Mouse (Mus musculus) lung, embryonic 16.5 days (tissue): ENCODE measurements around the gene Kcnn3. TPM values are rescaled to one million over a fixed set of nuclear protein-coding genes. Genes with fewer than 3 reads are reported as not detected.
A peak's percentile ranks its signal among the peaks of the same experiment; 100 is the strongest.

Source experiments
- ATAC-seq: fragments of 200-750 bp; cut with Nextera tagmentation; 2 replicates; pipeline ENCODE4 v1.8.0; 2017; ENCODE audit warnings: low read depth, mild to moderate bottlenecking, moderate library complexity
- H3K27ac ChIP-seq: fragments of 300-500 bp; sonication (generic); 2 replicates; pipeline ENCODE4 v1.5.1; 2014; ENCODE audit warnings: mild to moderate bottlenecking, control low read depth, low read length
- H3K27me3 ChIP-seq: fragments of 300-500 bp; sonication (generic); 2 replicates; pipeline ENCODE4 v1.6.1; 2014; ENCODE audit warnings: low read depth, low read length, mixed read lengths; ENCODE audit not compliant: control insufficient read depth, insufficient read depth
- H3K36me3 ChIP-seq: fragments of 300-500 bp; sonication (generic); 2 replicates; pipeline ENCODE4 v1.6.1; 2014; ENCODE audit warnings: low read length; ENCODE audit not compliant: control insufficient read depth, insufficient read depth
- H3K4me1 ChIP-seq: fragments of 300-500 bp; sonication (generic); replicated peaks from 2 replicates; pipeline ENCODE4 v1.6.1; 2014; ENCODE audit warnings: low read length, mixed read lengths; ENCODE audit not compliant: control insufficient read depth, insufficient read depth
- H3K4me2 ChIP-seq: fragments of 300-500 bp; sonication (generic); 2 replicates; pipeline ENCODE4 v1.6.1; 2014; ENCODE audit warnings: low read depth, low read length, control low read depth
- H3K4me3 ChIP-seq: fragments of 300-500 bp; sonication (generic); 2 replicates; pipeline ENCODE4 v1.5.1; 2014; ENCODE audit warnings: mild to moderate bottlenecking, low read length, control low read depth
- H3K9ac ChIP-seq: fragments of 300-500 bp; sonication (generic); 2 replicates; pipeline ENCODE4 v1.6.1; 2014; ENCODE audit warnings: low read length, control low read depth
- H3K9me3 ChIP-seq: fragments of 300-500 bp; sonication (generic); 2 replicates; pipeline ENCODE4 v1.6.1; 2016; ENCODE audit warnings: low read length; ENCODE audit not compliant: control insufficient read depth
- WGBS: fragments of 180-500 bp; shearing (Covaris S2); extraction: QIAGEN DNeasy Blood & Tissue Kit; methylation state at CpG from one replicate; pipeline ENCODE4 v1.1.7; 2014; 5-methylcytosine and 5-hydroxymethylcytosine counted together
- polyA plus RNA-seq: library from polyadenylated mRNA; unstranded; fragments of >200 nt; fragmentation: Nextera tagmentation; extraction: Ambion mirVana; gene quantifications from 2 replicates; pipeline ENCODE4 v1.2.1, GENCODE M21; 2015

Gene Kcnn3
- polyA plus RNA-seq, 1 experiment from 2014 or later = 0.68 TPM

- H3K36me3 ChIP-seq = no peaks in the 10 kb centered on the region
- no peaks in the 10 kb centered on the region for H3K9me3 ChIP-seq
- H3K27me3 ChIP-seq = no peaks in the 10 kb centered on the region
- H3K27ac ChIP-seq = no peak overlapping the region
- WGBS = 72% methylated on average over 5 of the region's 5 CpGs
- H3K4me1 ChIP-seq = peaks cover 13% of the 10 kb centered on the region
- H3K9ac ChIP-seq = no peak overlapping the region
- no peak overlapping the region for H3K4me3 ChIP-seq
- ATAC-seq = no peak
- H3K4me2 ChIP-seq = no peak overlapping the region
Measured at GRCm38 (mm10) chr3:89612048-89612447, 92.1 kb downstream of the Kcnn3 start.

GRCm38 (mm10) chr3:89613526-89614523 is 93.9 kb downstream of the Kcnn3 start:
- 20% methylated on average over 18 of the region's 18 CpGs for WGBS
- Histone ChIP-seq H3K4me2 (no peak overlapping the region), H3K9me3 (no peaks in the 10 kb centered on the region), H3K27ac (peak overlapping the region; percentile 56), H3K36me3 (no peaks in the 10 kb centered on the region), H3K27me3 (no peaks in the 10 kb centered on the region), H3K4me3 (no peak overlapping the region), H3K9ac (no peak overlapping the region), H3K4me1 (peaks cover 13% of the 10 kb centered on the region)
- ATAC-seq = peak; percentile 97

- H3K27ac ChIP-seq = no peak overlapping the region
- WGBS = 64% methylated on average over 6 of the region's 6 CpGs
Measured at GRCm38 (mm10) chr3:89616861-89617260, 96.9 kb downstream of the Kcnn3 start.

GRCm38 (mm10) chr3:89617360-89617759 is 97.4 kb downstream of the Kcnn3 start:
- no peaks in the 10 kb centered on the region for H3K36me3 ChIP-seq
- H3K27ac ChIP-seq = no peak overlapping the region
- H3K9ac ChIP-seq = no peak overlapping the region
- no peak for ATAC-seq
- WGBS = 91% methylated on average over 2 of the region's 2 CpGs
- peaks cover 13% of the 10 kb centered on the region for H3K4me1 ChIP-seq
- no peak overlapping the region for H3K4me3 ChIP-seq
- H3K4me2 ChIP-seq = no peak overlapping the region
- H3K9me3 ChIP-seq = no peaks in the 10 kb centered on the region
- H3K27me3 ChIP-seq = no peaks in the 10 kb centered on the region

More at GRCm38 (mm10) chr3:89616861-89617260, 96.9 kb downstream of the Kcnn3 start:
- Histone ChIP-seq H3K4me2 (no peak overlapping the region), H3K9me3 (no peaks in the 10 kb centered on the region), H3K4me1 (peaks cover 13% of the 10 kb centered on the region), H3K27me3 (no peaks in the 10 kb centered on the region), H3K9ac (no peak overlapping the region), H3K4me3 (no peak overlapping the region), H3K36me3 (no peaks in the 10 kb centered on the region)
- ATAC-seq = no peak

GRCm38 (mm10) chr3:89622825-89623224 is 102.9 kb downstream of the Kcnn3 start:
- Histone ChIP-seq H3K4me2 (no peak overlapping the region), H3K36me3 (no peaks in the 10 kb centered on the region), H3K4me1 (no peaks in the 10 kb centered on the region), H3K9ac (no peak overlapping the region), H3K4me3 (no peak overlapping the region), H3K27ac (no peak overlapping the region), H3K27me3 (no peaks in the 10 kb centered on the region), H3K9me3 (no peaks in the 10 kb centered on the region)
- 29% methylated on average over 6 of the region's 6 CpGs for WGBS
- no peak for ATAC-seq

- WGBS = 37% methylated on average over 4 of the region's 4 CpGs
- no peak for ATAC-seq
- no peaks in the 10 kb centered on the region for H3K27me3 ChIP-seq
- no peaks in the 10 kb centered on the region for H3K4me1 ChIP-seq
- H3K27ac ChIP-seq = no peak overlapping the region
- H3K9me3 ChIP-seq = no peaks in the 10 kb centered on the region
- H3K9ac ChIP-seq = no peak overlapping the region
- H3K36me3 ChIP-seq = no peaks in the 10 kb centered on the region
- no peak overlapping the region for H3K4me3 ChIP-seq
- H3K4me2 ChIP-seq = no peak overlapping the region
Measured at GRCm38 (mm10) chr3:89623531-89623930, 103.6 kb downstream of the Kcnn3 start.

- no peak for ATAC-seq
- Histone ChIP-seq H3K4me2 (no peak overlapping the region), H3K4me3 (no peak overlapping the region), H3K36me3 (no peaks in the 10 kb centered on the region), H3K4me1 (no peaks in the 10 kb centered on the region), H3K9ac (no peak overlapping the region), H3K9me3 (no peaks in the 10 kb centered on the region), H3K27me3 (no peaks in the 10 kb centered on the region), H3K27ac (no peak overlapping the region)
- WGBS = 73% methylated on average over 6 of the region's 6 CpGs
Measured at GRCm38 (mm10) chr3:89624001-89624400, 104.0 kb downstream of the Kcnn3 start.

GRCm38 (mm10) chr3:89624814-89625445 is 105.0 kb downstream of the Kcnn3 start:
- no peaks in the 10 kb centered on the region for H3K36me3 ChIP-seq
- H3K9me3 ChIP-seq = no peaks in the 10 kb centered on the region
- ATAC-seq = no peak
- H3K4me2 ChIP-seq = no peak overlapping the region
- no peak overlapping the region for H3K9ac ChIP-seq
- no peaks in the 10 kb centered on the region for H3K27me3 ChIP-seq
- 54% methylated on average over 5 of the region's 5 CpGs for WGBS
- no peaks in the 10 kb centered on the region; the same call in 1 of the 2 replicates for H3K4me1 ChIP-seq
- no peak overlapping the region for H3K27ac ChIP-seq
- no peak overlapping the region for H3K4me3 ChIP-seq

- WGBS = 58% methylated on average over 4 of the region's 4 CpGs
- no peaks in the 10 kb centered on the region for H3K36me3 ChIP-seq
- ATAC-seq = no peak
- no peak overlapping the region for H3K4me3 ChIP-seq
- no peaks in the 10 kb centered on the region for H3K27me3 ChIP-seq
- no peak overlapping the region for H3K27ac ChIP-seq
- H3K9ac ChIP-seq = no peak overlapping the region
- H3K4me2 ChIP-seq = no peak overlapping the region
- H3K9me3 ChIP-seq = no peaks in the 10 kb centered on the region
- H3K4me1 ChIP-seq = no peaks in the 10 kb centered on the region; the same call in 1 of the 2 replicates
Measured at GRCm38 (mm10) chr3:89626556-89626955, 106.6 kb downstream of the Kcnn3 start.
